Mouse (Mus musculus): ENCODE data around the gene Dlg2. TPM values are rescaled to one million over a fixed set of nuclear protein-coding genes. Genes with fewer than 3 reads are reported as not detected.

Dlg2 gene
- polyA plus RNA-seq, 1 experiment, result 1.3 TPM

GRCm38 (mm10) chr7:91853653-91854052 is 1377.2 kb downstream of the Dlg2 start:
- no peak for TF ChIP-seq CTCF (IDR thresholded peaks at IDR 0.05; ENCODE audit: insufficient read depth, low read length)
- no peak for TF ChIP-seq POLR2A (IDR thresholded peaks at IDR 0.05; ENCODE audit: borderline replicate concordance, extremely low read depth, low read depth, low read length)
- 35% methylated on average over 4 of the region's 4 CpGs for WGBS
- Histone ChIP-seq H3K4me3 (replicated peaks; ENCODE audit: extremely low read depth, low read depth, low read length) (no peak overlapping the region), H3K4me1 (ENCODE audit: control insufficient read depth, insufficient read depth, low read length) (no peaks in the 10 kb centered on the region)
- no peak for DNase-seq

GRCm38 (mm10) chr7:91856931-91857330 is 1380.5 kb downstream of the Dlg2 start:
- no peak for TF ChIP-seq CTCF (IDR thresholded peaks at IDR 0.05; ENCODE audit: insufficient read depth, low read length)
- Histone ChIP-seq H3K4me1 (ENCODE audit: control insufficient read depth, insufficient read depth, low read length) (no peaks in the 10 kb centered on the region), H3K4me3 (replicated peaks; ENCODE audit: extremely low read depth, low read depth, low read length) (no peak overlapping the region)
- DNase-seq, result no peak
- 55% methylated on average over 2 of the region's 2 CpGs for WGBS

- 61% methylated on average over 5 of the region's 5 CpGs for WGBS
- H3K4me1 ChIP-seq (ENCODE audit: control insufficient read depth, insufficient read depth, low read length), result no peaks in the 10 kb centered on the region
- no peak for DNase-seq
- no peak overlapping the region for H3K4me3 ChIP-seq (replicated peaks; ENCODE audit: extremely low read depth, low read depth, low read length)
- TF ChIP-seq CTCF (IDR thresholded peaks at IDR 0.05; ENCODE audit: insufficient read depth, low read length), result no peak
- no peak for TF ChIP-seq POLR2A (IDR thresholded peaks at IDR 0.05; ENCODE audit: borderline replicate concordance, extremely low read depth, low read depth, low read length)
Measured at GRCm38 (mm10) chr7:91862806-91863531, 1386.5 kb downstream of the Dlg2 start.

- TF ChIP-seq CTCF (IDR thresholded peaks at IDR 0.05; ENCODE audit: insufficient read depth, low read length), result no peak
- TF ChIP-seq POLR2A (IDR thresholded peaks at IDR 0.05; ENCODE audit: borderline replicate concordance, extremely low read depth, low read depth, low read length), result no peak
- no peak for DNase-seq
- Histone ChIP-seq H3K4me1 (ENCODE audit: control insufficient read depth, insufficient read depth, low read length) (no peaks in the 10 kb centered on the region), H3K4me3 (replicated peaks; ENCODE audit: extremely low read depth, low read depth, low read length) (no peak overlapping the region)
- WGBS, result 75% methylated on average over 1 of the region's 1 CpGs
Measured at GRCm38 (mm10) chr7:91868919-91869318, 1392.4 kb downstream of the Dlg2 start.

DNA sequence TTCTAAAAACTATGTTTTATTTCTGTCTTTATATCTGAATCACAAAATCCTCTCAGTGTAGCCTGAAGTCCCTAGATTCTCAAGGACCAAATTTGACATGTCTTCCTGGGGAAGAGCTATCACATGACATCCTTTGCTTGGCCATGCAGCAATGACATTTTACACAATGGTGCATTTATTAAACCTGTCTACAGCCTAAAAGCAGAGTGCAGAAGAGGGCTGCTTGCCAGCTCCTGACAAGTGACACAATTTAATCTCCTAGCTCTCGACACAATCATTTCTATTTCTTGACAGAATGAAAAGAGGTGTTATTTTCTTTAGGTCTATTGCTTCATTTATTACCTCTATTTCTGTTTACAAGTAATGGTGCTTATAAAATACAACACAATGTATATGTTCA is 1400.4 kb downstream of the Dlg2 start:
- Histone ChIP-seq H3K4me3 (replicated peaks; ENCODE audit: extremely low read depth, low read depth, low read length) (no peak overlapping the region), H3K4me1 (ENCODE audit: control insufficient read depth, insufficient read depth, low read length) (no peaks in the 10 kb centered on the region)
- TF ChIP-seq POLR2A (IDR thresholded peaks at IDR 0.05; ENCODE audit: borderline replicate concordance, extremely low read depth, low read depth, low read length) (no peak), CTCF (IDR thresholded peaks at IDR 0.05; ENCODE audit: insufficient read depth, low read length) (no peak)
- 31% methylated on average over 1 of the region's 1 CpGs for WGBS
- no peak for DNase-seq

- H3K4me3 ChIP-seq (replicated peaks; ENCODE audit: extremely low read depth, low read depth, low read length), result no peak overlapping the region
- no peak for DNase-seq
- WGBS, result 63% methylated on average over 2 of the region's 2 CpGs
- TF ChIP-seq CTCF (IDR thresholded peaks at IDR 0.05; ENCODE audit: insufficient read depth, low read length) (no peak), POLR2A (IDR thresholded peaks at IDR 0.05; ENCODE audit: borderline replicate concordance, extremely low read depth, low read depth, low read length) (no peak)
- H3K4me1 ChIP-seq (ENCODE audit: control insufficient read depth, insufficient read depth, low read length), result no peaks in the 10 kb centered on the region
Measured at GRCm38 (mm10) chr7:91877804-91878203, 1401.3 kb downstream of the Dlg2 start.

DNA sequence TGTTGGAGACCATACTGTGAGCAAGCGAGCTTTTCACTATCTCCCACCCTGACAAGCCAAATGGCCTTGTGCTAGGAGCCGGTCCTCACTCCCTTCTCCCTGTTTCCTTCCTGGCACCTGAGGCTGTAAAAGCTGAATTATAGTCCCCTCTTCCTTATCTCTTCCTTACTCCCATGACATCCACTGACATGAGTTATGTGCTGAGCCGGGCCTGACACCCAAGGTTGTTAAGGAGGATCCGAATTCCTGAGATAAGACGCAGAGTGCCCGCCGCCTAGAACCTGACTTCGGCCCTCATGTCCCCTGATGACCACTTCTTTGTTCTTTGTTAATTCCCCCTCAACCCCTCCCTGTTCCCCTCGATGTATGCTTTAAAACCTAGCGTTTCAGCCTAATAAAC is 1409.9 kb downstream of the Dlg2 start:
- WGBS, result 67% methylated on average over 10 of the region's 10 CpGs
- no peak for TF ChIP-seq POLR2A (IDR thresholded peaks at IDR 0.05; ENCODE audit: borderline replicate concordance, extremely low read depth, low read depth, low read length)
- TF ChIP-seq CTCF (IDR thresholded peaks at IDR 0.05; ENCODE audit: insufficient read depth, low read length), result no peak
- no peaks in the 10 kb centered on the region for H3K4me1 ChIP-seq (ENCODE audit: control insufficient read depth, insufficient read depth, low read length)
- H3K4me3 ChIP-seq (replicated peaks; ENCODE audit: extremely low read depth, low read depth, low read length), result no peak overlapping the region
- DNase-seq, result no peak

GRCm38 (mm10) chr7:91893991-91894390 is 1417.5 kb downstream of the Dlg2 start:
- 79% methylated on average over 8 of the region's 8 CpGs for WGBS
- TF ChIP-seq POLR2A (IDR thresholded peaks at IDR 0.05; ENCODE audit: borderline replicate concordance, extremely low read depth, low read depth, low read length), result no peak
- no peak for TF ChIP-seq CTCF (IDR thresholded peaks at IDR 0.05; ENCODE audit: insufficient read depth, low read length)
- no peak for DNase-seq
- Histone ChIP-seq H3K4me1 (ENCODE audit: control insufficient read depth, insufficient read depth, low read length) (no peaks in the 10 kb centered on the region), H3K4me3 (replicated peaks; ENCODE audit: extremely low read depth, low read depth, low read length) (no peak overlapping the region)

- TF ChIP-seq POLR2A (IDR thresholded peaks at IDR 0.05; ENCODE audit: borderline replicate concordance, extremely low read depth, low read depth, low read length), result no peak
- no peak for TF ChIP-seq CTCF (IDR thresholded peaks at IDR 0.05; ENCODE audit: insufficient read depth, low read length)
- no peak for DNase-seq
- Histone ChIP-seq H3K4me1 (ENCODE audit: control insufficient read depth, insufficient read depth, low read length) (no peaks in the 10 kb centered on the region), H3K4me3 (replicated peaks; ENCODE audit: extremely low read depth, low read depth, low read length) (no peak overlapping the region)
- WGBS, result 14% methylated on average over 2 of the region's 2 CpGs
Measured at GRCm38 (mm10) chr7:91896935-91897334, 1420.5 kb downstream of the Dlg2 start.

- no peak for DNase-seq
- WGBS, result 67% methylated on average over 2 of the region's 2 CpGs
- TF ChIP-seq CTCF (IDR thresholded peaks at IDR 0.05; ENCODE audit: insufficient read depth, low read length) (no peak), POLR2A (IDR thresholded peaks at IDR 0.05; ENCODE audit: borderline replicate concordance, extremely low read depth, low read depth, low read length) (no peak)
Measured at GRCm38 (mm10) chr7:91897509-91897908, 1421.0 kb downstream of the Dlg2 start.

More at GRCm38 (mm10) chr7:91897509-91897908, 1421.0 kb downstream of the Dlg2 start:
- Histone ChIP-seq H3K4me3 (replicated peaks; ENCODE audit: extremely low read depth, low read depth, low read length) (no peak overlapping the region), H3K4me1 (ENCODE audit: control insufficient read depth, insufficient read depth, low read length) (no peaks in the 10 kb centered on the region)
